Mouse (Mus musculus): ENCODE results near the gene Wee2. TPM values are rescaled to one million over a fixed set of nuclear protein-coding genes. Genes with fewer than 3 reads are reported as not detected.

Wee2 gene
- total RNA-seq, 2 experiments from 2014 or later, result not detected

DNA sequence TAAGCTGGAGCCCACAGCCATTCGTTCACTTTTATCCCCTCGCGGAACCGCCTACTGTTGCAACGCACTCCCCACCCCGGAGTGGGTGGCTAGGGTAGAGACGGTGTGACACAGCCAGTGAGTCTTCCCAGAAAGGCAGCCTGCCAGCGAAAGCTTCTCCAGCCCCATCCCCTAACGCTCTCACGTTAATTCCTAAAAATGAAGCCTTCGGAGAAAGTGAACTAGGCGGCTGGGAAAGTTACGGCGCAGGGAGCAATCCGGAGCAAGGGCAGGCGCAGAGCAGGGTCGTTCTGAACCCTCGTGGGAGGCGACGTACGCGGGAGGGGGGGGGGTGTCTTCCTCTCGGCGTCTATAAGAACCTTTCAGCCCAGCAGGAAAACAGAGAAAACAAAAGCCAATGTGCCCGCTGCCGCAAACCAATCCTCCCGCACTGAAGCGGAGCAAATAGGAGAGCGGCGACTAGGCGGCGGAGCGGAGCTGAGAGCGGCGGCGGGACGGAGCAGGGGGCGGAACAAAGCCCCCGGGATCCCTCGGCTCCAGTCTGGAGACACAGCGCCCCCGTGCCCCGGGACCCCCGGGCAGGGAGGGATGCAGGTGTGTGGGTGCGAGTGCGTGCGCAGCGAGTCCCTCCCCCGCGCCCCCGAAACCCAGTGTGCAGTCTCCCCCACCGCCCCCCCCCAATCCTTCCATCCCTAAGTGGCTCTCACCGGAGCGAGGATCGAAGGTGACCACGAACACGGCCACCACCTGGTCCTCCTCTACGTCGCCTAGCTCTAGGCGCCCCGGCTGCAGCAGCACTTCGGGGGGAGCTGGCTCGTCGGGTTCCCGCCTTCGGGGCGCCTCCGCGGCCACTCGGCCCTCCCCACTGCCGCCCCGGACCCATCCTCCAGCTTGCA is 3.5 kb upstream of the Wee2 start:
- DNase-seq, result peak; percentile 34

DNA sequence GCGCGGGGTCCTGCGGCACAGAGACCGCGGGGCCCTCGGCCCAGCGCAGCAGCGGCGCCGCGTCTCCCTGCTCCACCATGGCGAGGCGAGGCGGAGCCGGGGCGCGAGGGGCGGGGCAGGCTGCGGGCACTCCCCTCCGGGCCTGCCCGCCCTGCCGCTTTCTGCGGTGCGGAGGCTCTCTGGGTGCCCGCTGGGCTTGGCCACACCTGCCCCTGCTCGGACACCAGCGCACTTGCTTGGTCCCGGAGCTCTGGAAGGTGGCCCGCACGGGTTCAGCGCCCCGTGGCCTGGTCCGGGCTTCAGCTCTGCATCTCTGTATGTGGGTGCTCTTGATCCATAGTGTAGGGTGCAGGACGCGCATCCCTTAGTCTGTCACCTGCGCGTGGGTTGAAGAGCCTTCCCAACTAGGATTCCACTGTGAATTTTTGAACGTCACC is 2.8 kb upstream of the Wee2 start, which contains the start of gene E330009J07Rik:
E330009J07Rik (minus strand) TSS at position 89 of the 437 bp plus-strand sequence.
- DNase-seq, result peak; percentile 81

- DNase-seq, result no peak
Measured at GRCm38 (mm10) chr6:40439731-40440130, 843 bp downstream of the Wee2 start.

DNA sequence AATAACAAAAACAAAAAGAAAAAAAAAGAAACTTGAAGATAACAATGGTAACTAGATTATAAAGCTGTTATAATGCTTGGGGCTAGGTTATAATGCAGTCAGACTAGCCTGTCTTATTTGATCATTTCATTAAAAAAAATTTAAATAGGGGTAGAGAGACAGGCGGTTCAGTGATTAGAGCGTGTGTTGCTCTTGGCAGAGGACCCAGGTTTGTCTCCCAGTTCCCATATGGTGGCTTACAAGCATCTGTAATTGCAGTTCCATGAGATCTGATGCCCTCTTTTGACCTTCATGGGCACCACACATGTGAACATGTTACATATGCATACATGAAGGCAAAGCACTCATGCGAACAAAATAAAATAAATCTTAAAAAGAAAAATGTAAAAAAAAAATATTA is 2.4 kb downstream of the Wee2 start:
- DNase-seq, result no peak

DNA sequence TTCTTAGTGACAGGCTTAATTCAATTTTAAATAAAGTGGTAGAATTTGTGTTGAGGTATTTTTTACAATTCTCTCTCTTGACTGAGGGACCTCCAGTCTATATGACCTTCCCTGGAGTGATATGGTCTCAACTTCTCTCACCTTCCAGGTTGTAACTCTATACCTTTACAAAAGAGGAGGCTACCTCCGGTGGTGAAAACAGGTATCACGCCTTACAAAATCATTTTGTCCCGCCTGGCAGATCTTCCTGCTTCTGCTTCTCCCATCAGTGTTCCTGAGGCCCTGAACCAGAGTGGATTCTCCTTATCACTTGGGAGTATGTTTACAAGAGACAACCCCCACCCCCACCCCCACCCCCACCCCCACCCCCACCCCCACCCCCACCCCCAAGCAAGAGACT is 2.9 kb downstream of the Wee2 start:
- no peak for DNase-seq

GRCm38 (mm10) chr6:40443281-40443928 is 4.5 kb downstream of the Wee2 start:
- no peak for DNase-seq

- DNase-seq, result no peak
Measured at GRCm38 (mm10) chr6:40448626-40449025, 9.7 kb downstream of the Wee2 start.

DNA sequence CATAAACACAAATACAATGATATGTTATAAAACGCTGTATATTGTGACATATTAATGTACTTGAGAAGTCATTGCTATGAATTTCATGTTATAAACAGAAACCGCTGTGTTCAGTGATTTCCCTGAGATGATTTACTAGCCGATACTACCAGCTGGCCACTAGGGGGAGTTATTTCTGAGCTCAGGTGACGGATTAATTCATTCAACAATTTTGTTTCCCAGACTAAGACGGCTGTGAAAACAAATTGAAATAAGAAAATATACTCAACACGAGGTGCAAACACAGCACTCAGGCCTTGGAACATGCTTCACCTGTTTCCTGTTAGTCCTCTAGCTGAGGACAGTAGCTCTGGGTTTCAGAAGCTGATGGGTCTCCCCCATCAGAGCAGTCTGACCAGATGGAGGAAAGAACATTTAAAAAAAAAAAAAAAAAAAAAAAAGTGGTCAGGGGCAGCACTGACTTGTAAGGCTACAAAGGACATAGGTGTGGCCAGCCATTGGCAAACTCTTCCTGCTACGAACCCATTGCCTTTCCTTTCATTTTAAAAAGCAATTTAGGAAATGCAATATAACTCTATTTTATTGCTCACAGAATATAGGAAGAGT is 15.7 kb downstream of the Wee2 start:
- no peak for DNase-seq

- no peak for DNase-seq
Measured at GRCm38 (mm10) chr6:40465710-40466109, 26.8 kb downstream of the Wee2 start.

- peak; percentile 89 for DNase-seq
Measured at GRCm38 (mm10) chr6:40470916-40471719, 32.2 kb downstream of the Wee2 start, which contains the start of gene Ssbp1. TSS of gene Ssbp1 (plus strand) at chr6:40471352.

GRCm38 (mm10) chr6:40471720-40472010 is 32.8 kb downstream of the Wee2 start:
- no peak for DNase-seq

GRCm38 (mm10) chr6:40476132-40476531 is 37.2 kb downstream of the Wee2 start:
- DNase-seq, result no peak

DNA sequence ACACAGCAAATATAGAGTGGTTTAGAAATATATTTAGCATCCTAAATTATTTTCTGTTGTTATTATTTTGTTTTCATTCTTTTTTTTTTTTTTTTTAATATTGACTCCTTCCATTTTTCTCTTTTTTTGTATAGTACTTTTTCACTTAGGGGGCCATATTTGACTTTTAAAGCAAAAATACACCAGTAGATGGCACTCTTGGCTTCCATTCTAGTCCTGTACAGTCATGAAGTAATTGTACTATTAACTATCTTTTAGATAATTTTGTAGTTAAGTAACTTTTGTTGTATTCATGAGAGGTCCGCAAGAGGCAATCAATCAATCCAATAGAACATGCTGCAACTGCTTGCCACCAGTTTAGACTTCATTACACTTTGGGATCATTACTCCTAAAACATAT is 40.8 kb downstream of the Wee2 start:
- DNase-seq, result no peak

GRCm38 (mm10) chr6:40482318-40482717 is 43.4 kb downstream of the Wee2 start:
- no peak for DNase-seq

DNA sequence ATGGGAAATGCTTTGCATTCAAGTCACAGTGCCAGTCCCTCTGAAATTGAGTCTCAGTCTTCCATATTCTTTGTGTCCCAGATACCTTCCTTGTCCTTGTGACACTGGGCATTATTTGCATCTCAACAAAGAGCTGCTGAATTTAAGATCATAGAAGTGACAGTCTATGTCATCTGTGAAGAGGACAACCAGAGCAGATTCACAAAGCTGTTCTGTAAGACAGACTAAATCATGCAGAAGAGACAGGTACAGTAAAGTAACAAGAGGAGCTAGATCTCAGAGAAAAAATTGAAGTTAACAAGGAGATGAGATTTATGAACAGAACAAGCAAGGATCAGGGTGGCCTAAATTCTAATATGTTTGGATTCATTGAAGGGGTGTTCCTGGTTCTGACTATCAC is 52.0 kb downstream of the Wee2 start, which contains the start of gene Tas2r137:
Tas2r137 (plus strand) TSS at position 301 of the 400 bp plus-strand sequence.
- no peak for DNase-seq

DNA sequence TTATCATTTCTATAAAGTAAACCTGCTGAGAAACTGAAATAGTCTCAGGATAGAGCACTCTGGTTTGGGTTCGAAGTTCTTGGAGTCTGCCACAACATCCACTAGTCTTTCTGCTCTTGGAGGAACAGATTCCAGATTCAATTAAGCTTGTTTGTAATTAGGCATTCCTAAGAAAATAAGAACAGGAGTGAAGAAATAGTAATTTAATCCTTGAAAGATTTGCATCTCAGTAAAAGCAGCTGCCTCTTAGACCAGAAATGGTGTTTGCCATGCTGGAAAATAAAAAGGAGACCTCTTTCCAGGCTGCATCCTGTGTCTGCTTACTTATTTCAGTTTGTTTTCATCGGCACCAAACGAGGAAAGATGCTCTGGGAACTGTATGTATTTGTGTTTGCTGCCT is 54.3 kb downstream of the Wee2 start, which contains the start of gene Tas2r108:
Tas2r108 (plus strand) TSS at position 301 of the 400 bp plus-strand sequence.
- no peak for DNase-seq

Other genes with a start within 250 kb of the Wee2 start
- gene Agk, start 113.9 kb upstream of the Wee2 start, total RNA-seq (2021), result 10 to 100 TPM; 12.2 to 13.9 TPM
- gene E330009J07Rik, start 3.0 kb upstream of the Wee2 start, total RNA-seq (2021), result 1 to 10 TPM; 3.7 to 3.8 TPM
- gene Ssbp1, start 32.3 kb downstream of the Wee2 start, total RNA-seq (2021), result 10 to 100 TPM; 32.4 to 33.7 TPM
- not detected for gene Tas2r137, start 52.1 kb downstream of the Wee2 start, total RNA-seq (2021)
- gene Tas2r108, start 54.4 kb downstream of the Wee2 start, total RNA-seq (2021), result not detected
- not detected for gene Prss37, start 80.4 kb downstream of the Wee2 start, total RNA-seq (2021)
- not detected for gene Olfr461, start 116.0 kb downstream of the Wee2 start, total RNA-seq (2021)
- not detected for gene Olfr460, start 130.4 kb downstream of the Wee2 start, total RNA-seq (2021)
- gene Clec5a, start 146.7 kb downstream of the Wee2 start, total RNA-seq (2021), result under 1 TPM; 0.56 to 0.78 TPM
- gene Tas2r138, start 174.2 kb downstream of the Wee2 start, total RNA-seq (2021), result not detected
- under 1 TPM; 0.70 to 0.81 TPM for gene Mgam, start 189.7 kb downstream of the Wee2 start, total RNA-seq (2021)